Mouse (Mus musculus) forebrain, embryonic 13.5 days (tissue): ENCODE results near the gene Neurl1a. TPM values are rescaled to one million over a fixed set of nuclear protein-coding genes. Genes with fewer than 3 reads are reported as not detected.
A peak's percentile ranks its signal among the peaks of the same experiment; 100 is the strongest.

Experiments used
- ATAC-seq: fragments of 200-750 bp; cut with Nextera tagmentation; 2 replicates; pipeline ENCODE4 v1.8.0; 2017
- H3K27ac ChIP-seq: fragments of 300-500 bp; sonication (generic); 2 replicates; pipeline ENCODE4 v1.5.1; 2015; ENCODE audit warnings: inconsistent platforms, mild to moderate bottlenecking, moderate library complexity
- H3K27me3 ChIP-seq: fragments of 300-500 bp; sonication (generic); 2 replicates; pipeline ENCODE4 v1.6.1; 2015; ENCODE audit warnings: mild to moderate bottlenecking, inconsistent platforms
- H3K36me3 ChIP-seq: fragments of 300-500 bp; sonication (generic); 2 replicates; pipeline ENCODE4 v1.6.1; 2015; ENCODE audit warnings: mild to moderate bottlenecking, inconsistent platforms; ENCODE audit not compliant: poor library complexity, severe bottlenecking
- H3K4me1 ChIP-seq: fragments of 300-500 bp; sonication (generic); 2 replicates; pipeline ENCODE4 v1.6.1; 2015; ENCODE audit warnings: inconsistent platforms
- H3K4me2 ChIP-seq: fragments of 300-500 bp; sonication (generic); 2 replicates; pipeline ENCODE4 v1.6.1; 2015; ENCODE audit warnings: inconsistent platforms, mild to moderate bottlenecking, moderate library complexity
- H3K4me3 ChIP-seq: fragments of 300-500 bp; sonication (generic); 2 replicates; pipeline ENCODE4 v1.5.1; 2015; ENCODE audit warnings: mild to moderate bottlenecking, inconsistent platforms
- H3K9ac ChIP-seq: fragments of 300-500 bp; sonication (generic); 2 replicates; pipeline ENCODE4 v1.6.1; 2015; ENCODE audit warnings: mild to moderate bottlenecking, inconsistent platforms
- H3K9me3 ChIP-seq: fragments of 300-500 bp; sonication (generic); replicated peaks from 2 replicates; pipeline ENCODE4 v1.6.1; 2016; ENCODE audit warnings: inconsistent platforms
- whole genome bisulfite sequencing: fragments of 180-500 bp; shearing (Covaris S2); methylation state at CpG from one replicate; pipeline ENCODE4 v1.1.7; 2015; 5-methylcytosine and 5-hydroxymethylcytosine counted together
- polyA plus RNA-seq: library from polyadenylated mRNA; unstranded; fragments of >200 nt; fragmentation: Nextera tagmentation; extraction: Ambion mirVana; gene quantifications from 2 replicates; pipeline ENCODE4 v1.2.1, GENCODE M21; 2015

The Neurl1a gene
- polyA plus RNA-seq, 1 experiment from 2014 or later: 2.8 TPM

- Histone ChIP-seq H3K4me2 (peak overlapping the region; percentile 58), H3K4me3 (peak overlapping the region; percentile 37), H3K9ac (peak overlapping the region; percentile 40), H3K36me3 (no peaks in the 10 kb centered on the region), H3K9me3 (no peaks in the 10 kb centered on the region), H3K27me3 (peaks cover 41% of the 10 kb centered on the region), H3K4me1 (peaks cover 9% of the 10 kb centered on the region), H3K27ac (no peak overlapping the region)
- peak; percentile 48; the same call in 1 of the 2 replicates for ATAC-seq
- WGBS: 4% methylated on average over 90 of the region's 90 CpGs
These were observed 74.5 kb downstream of the Neurl1a start for GRCm38 (mm10) chr19:47253053-47253628.

- Histone ChIP-seq H3K36me3 (no peaks in the 10 kb centered on the region), H3K9ac (no peak overlapping the region), H3K4me2 (no peak overlapping the region), H3K4me3 (no peak overlapping the region), H3K9me3 (no peaks in the 10 kb centered on the region), H3K27ac (no peak overlapping the region), H3K27me3 (peaks cover 41% of the 10 kb centered on the region), H3K4me1 (peaks cover 9% of the 10 kb centered on the region)
- ATAC-seq: no peak
- 81% methylated on average over 2 of the region's 2 CpGs for WGBS
These were observed 76.4 kb downstream of the Neurl1a start for GRCm38 (mm10) chr19:47255036-47255435.

- no peak overlapping the region for H3K4me3 ChIP-seq
- H3K27ac ChIP-seq: no peak overlapping the region
- H3K4me1 ChIP-seq: peaks cover 9% of the 10 kb centered on the region
- H3K9me3 ChIP-seq: no peaks in the 10 kb centered on the region
- WGBS: 81% methylated on average over 6 of the region's 6 CpGs
- H3K9ac ChIP-seq: no peak overlapping the region
- peaks cover 41% of the 10 kb centered on the region for H3K27me3 ChIP-seq
- ATAC-seq: no peak
- H3K36me3 ChIP-seq: no peaks in the 10 kb centered on the region
- H3K4me2 ChIP-seq: no peak overlapping the region
These were observed 77.3 kb downstream of the Neurl1a start for GRCm38 (mm10) chr19:47255919-47256318.

- H3K9ac ChIP-seq: no peak overlapping the region
- peaks cover 9% of the 10 kb centered on the region for H3K27me3 ChIP-seq
- no peak overlapping the region for H3K27ac ChIP-seq
- H3K36me3 ChIP-seq: no peaks in the 10 kb centered on the region
- H3K4me2 ChIP-seq: no peak overlapping the region
- ATAC-seq: peak; percentile 25; the same call in 1 of the 2 replicates
- H3K9me3 ChIP-seq: no peaks in the 10 kb centered on the region
- no peaks in the 10 kb centered on the region for H3K4me1 ChIP-seq
- 3% methylated on average over 5 of the region's 5 CpGs for WGBS
- H3K4me3 ChIP-seq: no peak overlapping the region
These were observed 81.0 kb downstream of the Neurl1a start for GRCm38 (mm10) chr19:47259581-47259980.

- ATAC-seq: no peak
These were observed 82.6 kb downstream of the Neurl1a start for GRCm38 (mm10) chr19:47261196-47261595.

GRCm38 (mm10) chr19:47263621-47264020 lies 85.0 kb downstream of the Neurl1a start:
- WGBS: 89% methylated on average over 8 of the region's 8 CpGs
- H3K9me3 ChIP-seq: no peaks in the 10 kb centered on the region
- no peaks in the 10 kb centered on the region for H3K4me1 ChIP-seq
- no peak overlapping the region for H3K9ac ChIP-seq
- peaks cover 27% of the 10 kb centered on the region for H3K36me3 ChIP-seq
- H3K4me2 ChIP-seq: no peak overlapping the region
- H3K4me3 ChIP-seq: no peak overlapping the region
- no peaks in the 10 kb centered on the region for H3K27me3 ChIP-seq
- H3K27ac ChIP-seq: no peak overlapping the region
- no peak for ATAC-seq

More at GRCm38 (mm10) chr19:47261196-47261595, 82.6 kb downstream of the Neurl1a start:
- H3K9ac ChIP-seq: no peak overlapping the region
- no peak overlapping the region for H3K4me2 ChIP-seq
- no peak overlapping the region for H3K4me3 ChIP-seq
- H3K27me3 ChIP-seq: no peaks in the 10 kb centered on the region
- peaks cover 5% of the 10 kb centered on the region; the same call in 1 of the 2 replicates for H3K36me3 ChIP-seq
- no peaks in the 10 kb centered on the region for H3K9me3 ChIP-seq
- 85% methylated on average over 8 of the region's 8 CpGs for WGBS
- no peaks in the 10 kb centered on the region for H3K4me1 ChIP-seq
- no peak overlapping the region for H3K27ac ChIP-seq

GRCm38 (mm10) chr19:47264322-47265092 lies 85.9 kb downstream of the Neurl1a start:
- no peak overlapping the region for H3K4me2 ChIP-seq
- peaks cover 29% of the 10 kb centered on the region for H3K36me3 ChIP-seq
- no peak overlapping the region for H3K27ac ChIP-seq
- H3K4me3 ChIP-seq: no peak overlapping the region
- H3K9me3 ChIP-seq: no peaks in the 10 kb centered on the region
- peak; percentile 80 for ATAC-seq
- H3K27me3 ChIP-seq: no peaks in the 10 kb centered on the region
- H3K9ac ChIP-seq: no peak overlapping the region
- no peaks in the 10 kb centered on the region for H3K4me1 ChIP-seq
- 45% methylated on average over 11 of the region's 11 CpGs for WGBS

- Histone ChIP-seq H3K36me3 (peaks cover 29% of the 10 kb centered on the region), H3K27ac (no peak overlapping the region), H3K27me3 (no peaks in the 10 kb centered on the region), H3K4me1 (no peaks in the 10 kb centered on the region), H3K4me2 (no peak overlapping the region), H3K4me3 (no peak overlapping the region), H3K9me3 (no peaks in the 10 kb centered on the region), H3K9ac (no peak overlapping the region)
- 91% methylated on average over 18 of the region's 18 CpGs for WGBS
- no peak for ATAC-seq
These were observed 87.6 kb downstream of the Neurl1a start for GRCm38 (mm10) chr19:47266070-47266801.

- Histone ChIP-seq H3K27ac (no peak overlapping the region), H3K4me3 (no peak overlapping the region), H3K9me3 (no peaks in the 10 kb centered on the region), H3K36me3 (peaks cover 29% of the 10 kb centered on the region), H3K4me1 (no peaks in the 10 kb centered on the region), H3K9ac (no peak overlapping the region), H3K27me3 (no peaks in the 10 kb centered on the region), H3K4me2 (no peak overlapping the region)
- 88% methylated on average over 21 of the region's 21 CpGs for WGBS
- no peak for ATAC-seq
These were observed 88.4 kb downstream of the Neurl1a start for GRCm38 (mm10) chr19:47267066-47267465.

- Histone ChIP-seq H3K27me3 (no peaks in the 10 kb centered on the region), H3K9me3 (no peaks in the 10 kb centered on the region), H3K9ac (no peak overlapping the region), H3K4me3 (no peak overlapping the region), H3K4me1 (no peaks in the 10 kb centered on the region), H3K4me2 (no peak overlapping the region), H3K27ac (no peak overlapping the region), H3K36me3 (peaks cover 42% of the 10 kb centered on the region)
- ATAC-seq: no peak
- WGBS: 47% methylated on average over 8 of the region's 8 CpGs
These were observed 91.1 kb downstream of the Neurl1a start for GRCm38 (mm10) chr19:47269729-47270128.

- peaks cover 39% of the 10 kb centered on the region for H3K36me3 ChIP-seq
- 87% methylated on average over 9 of the region's 9 CpGs for WGBS
These were observed 91.9 kb downstream of the Neurl1a start for GRCm38 (mm10) chr19:47270520-47270919.

GRCm38 (mm10) chr19:47276730-47277129 lies 98.1 kb downstream of the Neurl1a start:
- Histone ChIP-seq H3K27me3 (no peaks in the 10 kb centered on the region), H3K9ac (no peak overlapping the region), H3K27ac (no peak overlapping the region), H3K4me2 (no peak overlapping the region), H3K4me3 (no peak overlapping the region), H3K4me1 (peaks cover 11% of the 10 kb centered on the region; the same call in 1 of the 2 replicates), H3K9me3 (no peaks in the 10 kb centered on the region), H3K36me3 (peaks cover 36% of the 10 kb centered on the region)
- no peak for ATAC-seq
- 89% methylated on average over 6 of the region's 6 CpGs for WGBS

More at GRCm38 (mm10) chr19:47270520-47270919, 91.9 kb downstream of the Neurl1a start:
- H3K9me3 ChIP-seq: no peaks in the 10 kb centered on the region
- no peak overlapping the region for H3K4me3 ChIP-seq
- no peak overlapping the region for H3K4me2 ChIP-seq
- H3K9ac ChIP-seq: no peak overlapping the region
- no peaks in the 10 kb centered on the region for H3K27me3 ChIP-seq
- no peak for ATAC-seq
- H3K27ac ChIP-seq: no peak overlapping the region
- no peaks in the 10 kb centered on the region for H3K4me1 ChIP-seq
